Mouse (Mus musculus): ENCODE measurements around the gene Snx22. TPM values are rescaled to one million over a fixed set of nuclear protein-coding genes. Genes with fewer than 3 reads are reported as not detected.
A peak's percentile ranks its signal among the peaks of the same experiment; 100 is the strongest.

Snx22 gene
- polyA plus RNA-seq, 1 experiment: 0.16 TPM

GRCm38 (mm10) chr9:66060308-66060647 is 9.2 kb downstream of the Snx22 start:
- TF ChIP-seq GATA1 (IDR thresholded peaks at IDR 0.05; ENCODE audit: borderline replicate concordance, low read length) (no peak), FLI1 (IDR thresholded peaks at IDR 0.05; ENCODE audit: low read length) (no peak)
- no peaks in the 10 kb centered on the region for H3K9me3 ChIP-seq
- peak overlapping the region; percentile 97 for H3K4me3 ChIP-seq (replicated peaks)
- H3K36me3 ChIP-seq (replicated peaks; ENCODE audit: low read length): peaks cover 34% of the 10 kb centered on the region
- H3K27me3 ChIP-seq (replicated peaks): no peaks in the 10 kb centered on the region
- peaks cover 53% of the 10 kb centered on the region for H3K4me1 ChIP-seq

- H3K36me3 ChIP-seq (replicated peaks; ENCODE audit: low read length): peaks cover 30% of the 10 kb centered on the region
- H3K4me1 ChIP-seq: peaks cover 53% of the 10 kb centered on the region
- H3K9me3 ChIP-seq: no peaks in the 10 kb centered on the region
- H3K27me3 ChIP-seq (replicated peaks): no peaks in the 10 kb centered on the region
- peak within 1 kb of the TSS; percentile 97 for H3K4me3 ChIP-seq (replicated peaks)
- TF ChIP-seq GATA1 (IDR thresholded peaks at IDR 0.05; ENCODE audit: borderline replicate concordance, low read length) (no peak), FLI1 (IDR thresholded peaks at IDR 0.05; ENCODE audit: low read length) (no peak)
These were observed 9.8 kb downstream of the Snx22 start, which contains the start of gene Ppib for GRCm38 (mm10) chr9:66059583-66060307. Ppib (plus strand) TSS chr9:66060222.

- TF ChIP-seq GATA1 (IDR thresholded peaks at IDR 0.05; ENCODE audit: borderline replicate concordance, low read length) (no peak), FLI1 (IDR thresholded peaks at IDR 0.05; ENCODE audit: low read length) (no peak)
- peaks cover 35% of the 10 kb centered on the region for H3K4me1 ChIP-seq
- H3K27me3 ChIP-seq (replicated peaks): no peaks in the 10 kb centered on the region
- no peak overlapping the region for H3K4me3 ChIP-seq (replicated peaks)
- no peaks in the 10 kb centered on the region for H3K36me3 ChIP-seq (replicated peaks; ENCODE audit: low read length)
- peaks cover 4% of the 10 kb centered on the region; the same call in 1 of the 2 replicates for H3K9me3 ChIP-seq
These were observed 15.9 kb downstream of the Snx22 start for GRCm38 (mm10) chr9:66053620-66054019.

GRCm38 (mm10) chr9:66052731-66053130 is 16.8 kb downstream of the Snx22 start:
- no peaks in the 10 kb centered on the region for H3K36me3 ChIP-seq (replicated peaks; ENCODE audit: low read length)
- H3K4me1 ChIP-seq: peaks cover 26% of the 10 kb centered on the region
- no peak overlapping the region for H3K4me3 ChIP-seq (replicated peaks)
- peaks cover 4% of the 10 kb centered on the region; the same call in 1 of the 2 replicates for H3K9me3 ChIP-seq
- H3K27me3 ChIP-seq (replicated peaks): no peaks in the 10 kb centered on the region
- TF ChIP-seq FLI1 (IDR thresholded peaks at IDR 0.05; ENCODE audit: low read length): no peak
- TF ChIP-seq GATA1 (IDR thresholded peaks at IDR 0.05; ENCODE audit: borderline replicate concordance, low read length): no peak

- peaks cover 19% of the 10 kb centered on the region for H3K4me1 ChIP-seq
- no peaks in the 10 kb centered on the region for H3K27me3 ChIP-seq (replicated peaks)
- no peaks in the 10 kb centered on the region for H3K36me3 ChIP-seq (replicated peaks; ENCODE audit: low read length)
- H3K9me3 ChIP-seq: peaks cover 4% of the 10 kb centered on the region; the same call in 1 of the 2 replicates
- TF ChIP-seq GATA1 (IDR thresholded peaks at IDR 0.05; ENCODE audit: borderline replicate concordance, low read length) (no peak), FLI1 (IDR thresholded peaks at IDR 0.05; ENCODE audit: low read length) (no peak)
- no peak overlapping the region for H3K4me3 ChIP-seq (replicated peaks)
These were observed 18.0 kb downstream of the Snx22 start for GRCm38 (mm10) chr9:66051493-66051892.

GRCm38 (mm10) chr9:66049931-66050601 is 19.5 kb downstream of the Snx22 start:
- peaks cover 3% of the 10 kb centered on the region for H3K36me3 ChIP-seq (replicated peaks; ENCODE audit: low read length)
- TF ChIP-seq GATA1 (IDR thresholded peaks at IDR 0.05; ENCODE audit: borderline replicate concordance, low read length) (no peak), FLI1 (IDR thresholded peaks at IDR 0.05; ENCODE audit: low read length) (no peak)
- no peak overlapping the region for H3K4me3 ChIP-seq (replicated peaks)
- peaks cover 4% of the 10 kb centered on the region; the same call in 1 of the 2 replicates for H3K9me3 ChIP-seq
- no peaks in the 10 kb centered on the region for H3K27me3 ChIP-seq (replicated peaks)
- peaks cover 19% of the 10 kb centered on the region for H3K4me1 ChIP-seq

GRCm38 (mm10) chr9:66043241-66043640 is 26.3 kb downstream of the Snx22 start:
- TF ChIP-seq GATA1 (IDR thresholded peaks at IDR 0.05; ENCODE audit: borderline replicate concordance, low read length) (no peak), FLI1 (IDR thresholded peaks at IDR 0.05; ENCODE audit: low read length) (no peak)

GRCm38 (mm10) chr9:66042331-66042730 is 27.2 kb downstream of the Snx22 start:
- TF ChIP-seq FLI1 (IDR thresholded peaks at IDR 0.05; ENCODE audit: low read length) (no peak), GATA1 (IDR thresholded peaks at IDR 0.05; ENCODE audit: borderline replicate concordance, low read length) (no peak)
- Histone ChIP-seq H3K36me3 (replicated peaks; ENCODE audit: low read length) (peaks cover 62% of the 10 kb centered on the region), H3K9me3 (no peaks in the 10 kb centered on the region), H3K4me3 (replicated peaks) (no peak overlapping the region), H3K27me3 (replicated peaks) (no peaks in the 10 kb centered on the region), H3K4me1 (peaks cover 34% of the 10 kb centered on the region)

More at GRCm38 (mm10) chr9:66043241-66043640, 26.3 kb downstream of the Snx22 start:
- peaks cover 54% of the 10 kb centered on the region for H3K36me3 ChIP-seq (replicated peaks; ENCODE audit: low read length)
- peaks cover 34% of the 10 kb centered on the region for H3K4me1 ChIP-seq
- H3K4me3 ChIP-seq (replicated peaks): no peak overlapping the region
- no peaks in the 10 kb centered on the region for H3K9me3 ChIP-seq
- H3K27me3 ChIP-seq (replicated peaks): no peaks in the 10 kb centered on the region

GRCm38 (mm10) chr9:66040801-66041200 is 28.7 kb downstream of the Snx22 start:
- Histone ChIP-seq H3K4me1 (peaks cover 34% of the 10 kb centered on the region), H3K9me3 (no peaks in the 10 kb centered on the region), H3K36me3 (replicated peaks; ENCODE audit: low read length) (peaks cover 72% of the 10 kb centered on the region), H3K4me3 (replicated peaks) (no peak overlapping the region), H3K27me3 (replicated peaks) (no peaks in the 10 kb centered on the region)
- no peak for TF ChIP-seq FLI1 (IDR thresholded peaks at IDR 0.05; ENCODE audit: low read length)
- no peak for TF ChIP-seq GATA1 (IDR thresholded peaks at IDR 0.05; ENCODE audit: borderline replicate concordance, low read length)

- no peak overlapping the region for H3K4me3 ChIP-seq (replicated peaks)
- H3K4me1 ChIP-seq: peaks cover 34% of the 10 kb centered on the region
- TF ChIP-seq GATA1 (IDR thresholded peaks at IDR 0.05; ENCODE audit: borderline replicate concordance, low read length) (no peak), FLI1 (IDR thresholded peaks at IDR 0.05; ENCODE audit: low read length) (no peak)
- H3K36me3 ChIP-seq (replicated peaks; ENCODE audit: low read length): peaks cover 85% of the 10 kb centered on the region
- H3K27me3 ChIP-seq (replicated peaks): no peaks in the 10 kb centered on the region
- no peaks in the 10 kb centered on the region for H3K9me3 ChIP-seq
These were observed 30.2 kb downstream of the Snx22 start for GRCm38 (mm10) chr9:66039290-66039689.

All from megakaryocyte, embryonic 14.5 days (primary cell).